Mouse (Mus musculus) adrenal gland, adult 10 weeks (tissue): ENCODE measurements around the gene Olfr51. TPM values are rescaled to one million over a fixed set of nuclear protein-coding genes. Genes with fewer than 3 reads are reported as not detected.

ENCODE experiments used
- polyA plus RNA-seq: library from polyadenylated mRNA; stranded (reverse); fragments of 350-450 nt; fragmentation: Illumina TruSeq; extraction: RNeasy Lipid Tissue Mini Kit (QIAGEN cat#74804); gene quantifications from one replicate; pipeline ENCODE4 v1.2.3, GENCODE M21; 2014; ENCODE audit warnings: low read depth, low replicate concordance

Olfr51 gene
- polyA plus RNA-seq, result not detected

DNA sequence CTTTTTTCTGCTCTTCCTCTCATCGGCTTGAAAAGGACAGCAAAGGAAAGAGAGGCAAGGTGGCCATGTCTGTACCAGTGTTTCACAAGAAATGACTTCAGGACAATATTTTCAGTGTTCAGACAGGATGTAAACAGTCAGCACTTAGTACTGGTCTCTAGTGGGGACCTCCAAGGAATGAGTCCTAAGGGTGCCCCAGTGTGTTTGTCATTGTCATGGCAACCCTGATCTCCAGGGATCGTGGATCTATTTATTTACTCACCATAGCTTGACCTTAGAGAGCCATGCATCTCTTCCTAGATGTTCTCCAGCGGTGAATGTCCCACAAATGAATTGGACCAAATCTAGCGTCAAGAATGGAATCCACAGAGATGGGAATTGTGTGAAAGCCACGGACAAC lies at the start of gene Olfr51:
Olfr51 (plus strand) TSS at position 301 of the 400 bp plus-strand sequence.

DNA sequence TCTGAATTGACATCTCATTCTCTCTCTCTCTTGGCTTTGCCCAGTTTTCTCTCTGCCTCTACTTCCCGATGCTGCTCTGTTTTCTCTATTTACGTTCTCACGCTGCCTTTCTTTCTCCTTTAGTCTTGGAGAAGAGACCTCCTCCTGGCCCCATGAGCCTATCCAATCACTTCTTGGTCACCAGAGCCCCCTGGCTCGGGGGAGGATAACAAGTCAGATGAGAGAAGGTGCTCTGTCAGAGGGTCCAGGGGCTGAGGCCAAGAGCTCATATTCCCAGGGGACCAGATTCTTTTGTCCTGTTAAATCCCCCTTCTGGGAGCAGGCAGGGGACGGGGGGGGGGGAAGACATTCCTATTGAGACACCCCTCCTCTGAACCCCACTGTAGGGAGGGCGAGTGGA lies 49.7 kb upstream of the Olfr51 start, which contains the start of gene Prop1:
Prop1 (minus strand) TSS at position 101 of the 400 bp plus-strand sequence.

DNA sequence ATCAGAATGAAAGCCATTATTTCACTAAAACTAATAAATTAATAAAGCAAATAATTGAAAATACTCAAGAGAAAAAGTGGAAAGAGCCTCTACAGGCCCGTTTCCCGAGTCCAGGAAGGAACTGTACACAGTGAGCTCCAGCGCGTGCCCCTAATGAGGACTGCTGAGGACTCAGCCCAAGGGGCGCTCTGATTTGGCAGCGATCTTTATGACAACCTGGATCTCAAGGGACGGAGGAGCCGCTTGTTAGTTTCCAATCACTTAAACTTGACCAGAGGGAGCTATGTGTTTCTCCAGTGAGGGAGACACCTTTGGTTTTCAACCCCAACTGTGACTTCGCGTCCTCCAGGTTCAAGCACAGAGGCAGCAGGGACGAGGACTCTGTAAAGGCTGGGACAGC lies 37.2 kb upstream of the Olfr51 start, which contains the start of gene Olfr1378:
Olfr1378 (plus strand) TSS at position 301 of the 400 bp plus-strand sequence.

DNA sequence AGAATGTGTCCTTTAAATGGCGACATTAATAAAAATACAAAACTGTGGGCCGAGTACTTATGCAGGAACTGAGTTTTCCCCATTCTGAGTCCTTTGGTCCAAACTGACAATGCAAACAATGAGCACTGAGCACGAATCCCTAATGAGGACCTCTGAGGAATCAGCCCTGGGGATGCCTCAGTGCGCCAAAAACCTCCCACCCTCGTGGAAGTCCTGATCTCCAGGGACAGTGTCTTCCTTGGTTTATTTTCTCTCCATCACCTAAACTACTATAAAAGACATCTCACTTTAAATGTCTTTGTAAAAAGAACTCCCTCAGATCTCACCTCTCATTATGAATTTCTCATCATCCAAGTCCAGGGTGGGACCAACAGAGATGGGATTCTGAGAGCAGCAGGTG lies 21.7 kb upstream of the Olfr51 start, which contains the start of gene Olfr1377:
Olfr1377 (plus strand) TSS at position 301 of the 400 bp plus-strand sequence.

DNA sequence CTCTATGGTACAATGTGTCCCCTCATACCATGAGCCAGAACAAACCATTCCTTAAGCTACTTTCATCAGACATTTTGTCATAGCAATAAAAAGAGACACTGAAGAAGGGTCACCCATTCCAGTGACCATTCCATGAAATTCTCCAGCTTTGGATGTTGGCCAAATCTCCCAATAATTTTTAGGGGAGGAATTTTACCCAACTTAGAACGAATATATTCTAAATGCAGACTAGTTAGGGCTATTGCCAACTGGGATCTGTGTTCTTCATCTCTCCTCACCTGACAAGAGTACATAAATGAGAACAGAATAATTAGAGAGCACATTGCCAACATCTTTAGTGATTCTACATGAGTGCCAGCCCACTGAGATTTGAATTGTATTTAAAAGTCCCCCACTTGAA lies 10.5 kb downstream of the Olfr51 start, which contains the start of gene Olfr54:
Olfr54 (plus strand) TSS at position 301 of the 400 bp plus-strand sequence.

DNA sequence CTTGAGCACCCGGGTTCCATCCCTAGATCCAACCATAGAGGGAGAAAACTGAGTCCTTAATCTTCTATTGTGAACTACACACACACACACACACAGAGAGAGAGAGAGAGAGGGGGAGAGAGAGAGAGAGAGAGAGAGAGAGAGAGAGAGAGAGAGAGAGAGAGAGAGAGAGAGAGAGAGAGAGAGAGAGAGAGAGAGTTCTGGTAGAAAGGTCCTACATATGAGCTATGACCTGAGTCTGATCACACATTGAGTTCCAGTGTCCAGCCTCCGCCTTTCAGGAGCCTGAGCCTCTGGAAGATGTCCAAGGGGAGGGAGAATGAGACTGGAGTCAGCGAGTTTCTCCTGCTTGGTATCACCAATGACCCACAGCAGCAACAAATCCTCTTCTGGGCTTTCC lies 44.4 kb downstream of the Olfr51 start, which contains the start of gene Olfr1375:
Olfr1375 (plus strand) TSS at position 301 of the 400 bp plus-strand sequence.

DNA sequence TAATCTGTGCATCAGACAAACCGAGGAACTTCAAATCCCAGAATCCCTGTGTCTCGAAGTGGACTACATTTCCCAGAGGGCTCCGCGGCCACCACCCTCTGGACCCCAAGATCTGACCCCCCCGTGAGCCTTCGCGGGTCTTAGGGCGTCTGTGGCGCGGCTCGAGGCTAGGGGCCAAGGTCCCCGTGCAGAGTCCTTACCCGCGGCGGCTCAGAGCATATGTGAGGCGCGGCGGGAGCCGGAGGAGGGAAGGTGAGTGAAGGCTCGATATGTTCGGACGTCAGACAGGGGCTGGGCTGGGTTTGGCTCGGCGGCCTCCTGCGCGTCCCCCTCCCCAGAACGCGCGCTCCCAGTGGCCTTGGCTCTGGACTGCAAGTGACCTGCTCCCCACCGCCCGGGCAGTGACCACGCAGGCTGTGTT lies 55.8 kb downstream of the Olfr51 start, which contains the start of gene Zfp354a:
Zfp354a (plus strand) TSS at position 107 of the 421 bp plus-strand sequence.

Other genes starting within 250 kb of the Olfr51 start
- 11.5 TPM for gene Zfp354c, start 175.9 kb upstream of the Olfr51 start, polyA plus RNA-seq
- gene Zfp879, start 162.0 kb upstream of the Olfr51 start, polyA plus RNA-seq, result 0.76 TPM
- not detected for gene Grm6, start 152.9 kb upstream of the Olfr51 start, polyA plus RNA-seq
- 5.1 TPM for gene Zfp454, start 115.9 kb upstream of the Olfr51 start, polyA plus RNA-seq
- 27.2 TPM for gene Zfp2, start 87.4 kb upstream of the Olfr51 start, polyA plus RNA-seq
- gene Zfp354b, start 72.0 kb upstream of the Olfr51 start, polyA plus RNA-seq, result 7.4 TPM
- gene 4933414I15Rik, start 59.8 kb upstream of the Olfr51 start, polyA plus RNA-seq, result not detected
- not detected for gene Prop1, start 49.8 kb upstream of the Olfr51 start, polyA plus RNA-seq
- not detected for gene Olfr1378, start 37.1 kb upstream of the Olfr51 start, polyA plus RNA-seq
- gene Olfr1377, start 21.6 kb upstream of the Olfr51 start, polyA plus RNA-seq, result not detected
- gene Olfr54, start 10.6 kb downstream of the Olfr51 start, polyA plus RNA-seq, result 0.87 TPM
- gene Olfr1375, start 44.5 kb downstream of the Olfr51 start, polyA plus RNA-seq, result not detected
- gene Zfp354a, start 55.7 kb downstream of the Olfr51 start, polyA plus RNA-seq, result 20.1 TPM
- not detected for gene Gm12569, start 216.9 kb downstream of the Olfr51 start, polyA plus RNA-seq